Mouse (Mus musculus) gastrocnemius, postnatal 4 days (tissue): ENCODE measurements around the gene Serinc3. TPM values are rescaled to one million over a fixed set of nuclear protein-coding genes. Genes with fewer than 3 reads are reported as not detected.
A peak's percentile ranks its signal among the peaks of the same experiment; 100 is the strongest.
"Not testable (repeated sequence)": the region's sequence is repeated elsewhere in the genome, so short reads cannot be mapped to it uniquely, and the experiment has no call there.

Source experiments
- DNase-seq, 2 experiments: peaks; one replicate each; pipeline ENCODE4 v3.0.0; 2021 to 2022; ENCODE audit warnings: low spot score in 2 of 2, mixed read lengths in 2 of 2
- long read RNA-seq, 2 experiments: library from polyadenylated mRNA; stranded (forward); transcript quantifications; one replicate each; pipeline ENCODE4 v2.0.0; 2021
- total RNA-seq, 2 experiments: library from RNA; stranded (reverse); gene quantifications; 2 replicates each; pipeline ENCODE4 v1.2.3; 2021

Serinc3 gene
- 100 to 1,000 TPM; 152 to 163 TPM for total RNA-seq
- long read RNA-seq, experiment 1, transcript Serinc3-201 (10 exons, 3,683 nt), result major isoform, 187 of 208 reads
- long read RNA-seq, experiment 1, partial matches to known transcripts, result 14 of 208 reads
- long read RNA-seq, experiment 1, other reads (novel, unspliced or antisense), result 7 of 208 reads
- long read RNA-seq, experiment 2, transcript Serinc3-201 (10 exons, 3,683 nt), result major isoform, 224 of 253 reads
- long read RNA-seq, experiment 2, partial matches to known transcripts, result 23 of 253 reads
- long read RNA-seq, experiment 2, other reads (novel, unspliced or antisense), result 6 of 253 reads

- peak; percentile 98 to 99 for DNase-seq
Observed at GRCm38 (mm10) chr2:163644575-163645385, at the start of gene Serinc3. Gene Serinc3, minus strand, starts transcription at chr2:163645131.

GRCm38 (mm10) chr2:163693716-163694314, 48.9 kb upstream of the Serinc3 start:
- peak in 1 of 2 experiments; percentile 26 for DNase-seq

- DNase-seq, result no peak
Observed at GRCm38 (mm10) chr2:163692873-163693612, 48.1 kb upstream of the Serinc3 start.

- DNase-seq, result no peak
Observed at GRCm38 (mm10) chr2:163691846-163692605, 47.1 kb upstream of the Serinc3 start.

- DNase-seq, result no peak
Observed at GRCm38 (mm10) chr2:163690409-163691304, 45.7 kb upstream of the Serinc3 start.

GRCm38 (mm10) chr2:163689771-163690170, 44.8 kb upstream of the Serinc3 start:
- DNase-seq, result no peak

- DNase-seq, result not testable (repeated sequence)
Observed at GRCm38 (mm10) chr2:163688377-163688776, 43.4 kb upstream of the Serinc3 start.

GRCm38 (mm10) chr2:163686886-163687285, 42.0 kb upstream of the Serinc3 start:
- no peak for DNase-seq

- no peak for DNase-seq
Observed at GRCm38 (mm10) chr2:163686233-163686632, 41.3 kb upstream of the Serinc3 start.

- no peak for DNase-seq
Observed at GRCm38 (mm10) chr2:163685761-163686200, 40.9 kb upstream of the Serinc3 start.

GRCm38 (mm10) chr2:163685287-163685686, 40.4 kb upstream of the Serinc3 start:
- DNase-seq, result no peak

- DNase-seq, result no peak
Observed at GRCm38 (mm10) chr2:163682344-163682743, 37.4 kb upstream of the Serinc3 start.

- no peak for DNase-seq
Observed at GRCm38 (mm10) chr2:163676745-163677144, 31.8 kb upstream of the Serinc3 start.

GRCm38 (mm10) chr2:163676321-163676720, 31.4 kb upstream of the Serinc3 start:
- no peak for DNase-seq

- no peak for DNase-seq
Observed at GRCm38 (mm10) chr2:163675662-163676061, 30.7 kb upstream of the Serinc3 start.

GRCm38 (mm10) chr2:163675144-163675619, 30.3 kb upstream of the Serinc3 start:
- peak in 1 of 2 experiments; percentile 61 for DNase-seq

- no peak for DNase-seq
Observed at GRCm38 (mm10) chr2:163674397-163674796, 29.5 kb upstream of the Serinc3 start.

GRCm38 (mm10) chr2:163670872-163671594, 26.1 kb upstream of the Serinc3 start:
- no peak for DNase-seq
